Comparison of ENCODE assay signal across 36 mouse cellular contexts in the genomic region with DNA sequence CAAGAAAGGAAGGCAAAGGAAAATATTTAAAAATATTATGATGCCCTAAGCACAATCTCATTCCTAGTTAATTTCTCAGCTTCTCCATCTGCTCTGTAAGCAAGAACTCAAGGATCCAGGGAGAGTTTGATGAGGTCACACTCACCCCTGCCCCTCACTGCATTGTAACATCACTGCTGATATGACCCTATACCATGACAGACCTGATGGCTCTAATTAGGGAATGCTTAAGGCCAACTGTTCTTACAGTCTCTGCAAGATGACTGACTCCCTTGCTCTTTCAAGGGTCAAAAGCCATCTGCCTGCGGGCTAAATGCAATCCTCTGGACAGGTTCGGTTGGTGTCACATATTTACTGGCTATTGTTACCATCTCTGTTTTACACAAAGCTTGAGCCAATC. TPM values are rescaled to one million over a fixed set of nuclear protein-coding genes. Genes with fewer than 3 reads are reported as not detected.
DNase-seq lines count a peak whose midpoint lies in the region; ATAC-seq and TF ChIP-seq lines count a peak whose summit lies in the region.
"Had no signal": no experiment of that assay in that cellular context is flagged by ENCODE, and none has a peak within 500 bp of the region (broad histone marks: within the 10 kb centered on the region; RNA-seq: fewer than 3 reads in every experiment).

No protein-coding gene starts in this region.

- H3K4me3 ChIP-seq in forebrain, embryonic 13.5 days, result no peak overlapping the region
- no peak overlapping the region for H3K4me3 ChIP-seq in forebrain, embryonic 16.5 days (replicated peaks; ENCODE audit: low read length)
- no peak overlapping the region for H3K4me3 ChIP-seq in midbrain, embryonic 12.5 days
- H3K4me3 ChIP-seq in midbrain, postnatal 0 days (ENCODE audit: low read depth, low read length), result no peak overlapping the region
- H3K4me3 ChIP-seq in embryonic facial prominence, embryonic 10.5 days, result no peak overlapping the region
- H3K4me3 ChIP-seq: embryonic facial prominence, embryonic 13.5 days; erythroblast, embryonic 14.5 days; limb, embryonic 10.5 days; limb, embryonic 15.5 days; liver, embryonic 13.5 days; megakaryocyte, embryonic 14.5 days; stomach, embryonic 15.5 days had no signal

- H3K9me3 ChIP-seq in forebrain, embryonic 13.5 days (replicated peaks), result no peaks in the 10 kb centered on the region
- no peaks in the 10 kb centered on the region for H3K9me3 ChIP-seq in forebrain, embryonic 16.5 days (ENCODE audit: control insufficient read depth, low read length)
- H3K9me3 ChIP-seq in midbrain, embryonic 12.5 days, result no peaks in the 10 kb centered on the region
- no peaks in the 10 kb centered on the region for H3K9me3 ChIP-seq in midbrain, postnatal 0 days (ENCODE audit: low read length)
- H3K9me3 ChIP-seq in embryonic facial prominence, embryonic 10.5 days, result no peaks in the 10 kb centered on the region
- H3K9me3 ChIP-seq: embryonic facial prominence, embryonic 13.5 days; limb, embryonic 10.5 days; limb, embryonic 15.5 days; liver, embryonic 13.5 days; megakaryocyte, embryonic 14.5 days; stomach, embryonic 15.5 days had no signal

- no peaks in the 10 kb centered on the region for H3K36me3 ChIP-seq in forebrain, embryonic 13.5 days (ENCODE audit: poor library complexity, severe bottlenecking)
- H3K36me3 ChIP-seq in forebrain, embryonic 16.5 days (ENCODE audit: control insufficient read depth, insufficient read depth), result no peaks in the 10 kb centered on the region
- H3K36me3 ChIP-seq in midbrain, embryonic 12.5 days, result no peaks in the 10 kb centered on the region
- no peaks in the 10 kb centered on the region for H3K36me3 ChIP-seq in midbrain, postnatal 0 days (ENCODE audit: insufficient read depth, low read length)
- no peaks in the 10 kb centered on the region for H3K36me3 ChIP-seq in embryonic facial prominence, embryonic 10.5 days (replicated peaks)
- H3K36me3 ChIP-seq: embryonic facial prominence, embryonic 13.5 days; limb, embryonic 10.5 days; limb, embryonic 15.5 days; liver, embryonic 13.5 days; stomach, embryonic 15.5 days had no signal

- H3K27ac ChIP-seq in forebrain, embryonic 13.5 days, result no peak overlapping the region
- H3K27ac ChIP-seq in forebrain, embryonic 16.5 days (ENCODE audit: low read length), result no peak overlapping the region
- no peak overlapping the region for H3K27ac ChIP-seq in midbrain, embryonic 12.5 days (replicated peaks)
- no peak overlapping the region for H3K27ac ChIP-seq in midbrain, postnatal 0 days (ENCODE audit: low read depth, low read length)
- H3K27ac ChIP-seq in embryonic facial prominence, embryonic 10.5 days (replicated peaks), result no peak overlapping the region
- H3K27ac ChIP-seq: embryonic facial prominence, embryonic 13.5 days; limb, embryonic 10.5 days; limb, embryonic 15.5 days; liver, embryonic 13.5 days; stomach, embryonic 15.5 days had no signal

- H3K4me1 ChIP-seq in forebrain, embryonic 13.5 days, result no peaks in the 10 kb centered on the region
- H3K4me1 ChIP-seq in forebrain, embryonic 16.5 days (replicated peaks; ENCODE audit: control insufficient read depth, insufficient read depth, low read length), result no peaks in the 10 kb centered on the region
- no peaks in the 10 kb centered on the region for H3K4me1 ChIP-seq in midbrain, embryonic 12.5 days
- no peaks in the 10 kb centered on the region for H3K4me1 ChIP-seq in midbrain, postnatal 0 days (ENCODE audit: insufficient read depth, low read length)
- peaks cover 3% of the 10 kb centered on the region; the same call in 1 of the 2 replicates for H3K4me1 ChIP-seq in embryonic facial prominence, embryonic 10.5 days
- H3K4me1 ChIP-seq: embryonic facial prominence, embryonic 13.5 days; limb, embryonic 10.5 days; limb, embryonic 15.5 days; liver, embryonic 13.5 days; megakaryocyte, embryonic 14.5 days; stomach, embryonic 15.5 days had no signal

- no peaks in the 10 kb centered on the region for H3K27me3 ChIP-seq in forebrain, embryonic 13.5 days
- H3K27me3 ChIP-seq in forebrain, embryonic 16.5 days (replicated peaks; ENCODE audit: control insufficient read depth, insufficient read depth, low read length), result no peaks in the 10 kb centered on the region
- no peaks in the 10 kb centered on the region for H3K27me3 ChIP-seq in midbrain, embryonic 12.5 days
- H3K27me3 ChIP-seq in midbrain, postnatal 0 days (ENCODE audit: insufficient read depth, low read length), result no peaks in the 10 kb centered on the region
- no peaks in the 10 kb centered on the region for H3K27me3 ChIP-seq in embryonic facial prominence, embryonic 10.5 days (replicated peaks; ENCODE audit: low read depth, poor library complexity, severe bottlenecking)
- H3K27me3 ChIP-seq: embryonic facial prominence, embryonic 13.5 days; limb, embryonic 15.5 days; liver, embryonic 13.5 days; megakaryocyte, embryonic 14.5 days; stomach, embryonic 15.5 days had no signal

- no peak for TF ChIP-seq CTCF in midbrain, postnatal 0 days (IDR thresholded peaks at IDR 0.05)
- no peak for TF ChIP-seq CTCF in brain, embryonic 14.5 days (IDR thresholded peaks at IDR 0.05; ENCODE audit: borderline replicate concordance, extremely low read depth, insufficient read depth, insufficient read length)

- peak; percentile 48; the same call in 1 of the 2 replicates for ATAC-seq in forebrain, embryonic 13.5 days
- no peak for ATAC-seq in forebrain, embryonic 16.5 days
- ATAC-seq in midbrain, embryonic 12.5 days (ENCODE audit: low FRiP score, low read depth), result peak; percentile 36
- no peak for ATAC-seq in midbrain, postnatal 0 days (ENCODE audit: low FRiP score)
- no peak for ATAC-seq in erythroid progenitor cell, adult 5-6 weeks (replicated peaks; ENCODE audit: low FRiP score, poor library complexity, severe bottlenecking)
- ATAC-seq: CD4-positive, CD25-positive, alpha-beta regulatory T cell, adult 4 months; intestine, postnatal 0 days; lung, postnatal 0 days had no signal

- TF ChIP-seq POLR2A in brain, embryonic 14.5 days (IDR thresholded peaks at IDR 0.05; ENCODE audit: borderline replicate concordance, extremely low read depth, insufficient read depth, insufficient read length, poor library complexity, severe bottlenecking), result no peak

- H3K4me2 ChIP-seq in forebrain, embryonic 13.5 days, result no peak overlapping the region
- H3K4me2 ChIP-seq in forebrain, embryonic 16.5 days (ENCODE audit: low read length), result no peak overlapping the region
- H3K4me2 ChIP-seq in midbrain, embryonic 12.5 days (replicated peaks), result no peak overlapping the region
- H3K4me2 ChIP-seq in midbrain, postnatal 0 days (ENCODE audit: low read depth, low read length, poor library complexity, severe bottlenecking), result no peak overlapping the region
- H3K4me2 ChIP-seq: embryonic facial prominence, embryonic 13.5 days; heart, embryonic 11.5 days; limb, embryonic 15.5 days; liver, embryonic 13.5 days; stomach, embryonic 15.5 days had no signal

- H3K9ac ChIP-seq in forebrain, embryonic 13.5 days, result no peak overlapping the region
- no peak overlapping the region for H3K9ac ChIP-seq in forebrain, embryonic 16.5 days (replicated peaks; ENCODE audit: low read depth, low read length)
- H3K9ac ChIP-seq in midbrain, embryonic 12.5 days (replicated peaks), result no peak overlapping the region
- no peak overlapping the region for H3K9ac ChIP-seq in midbrain, postnatal 0 days (replicated peaks; ENCODE audit: low read length, poor library complexity, severe bottlenecking)
- H3K9ac ChIP-seq: embryonic facial prominence, embryonic 13.5 days; limb, embryonic 15.5 days; liver, embryonic 13.5 days; stomach, embryonic 15.5 days had no signal

- WGBS in forebrain, embryonic 13.5 days, result 60% methylated on average over 2 of the region's 2 CpGs
- 75% methylated on average over 2 of the region's 2 CpGs for WGBS in forebrain, embryonic 16.5 days
- WGBS in midbrain, embryonic 12.5 days, result 53% methylated on average over 2 of the region's 2 CpGs
- WGBS in midbrain, postnatal 0 days, result 58% methylated on average over 2 of the region's 2 CpGs
- WGBS in embryonic facial prominence, embryonic 10.5 days, result 29% methylated on average over 2 of the region's 2 CpGs

- DNase-seq in midbrain, postnatal 0 days (ENCODE audit: low spot score), result no peak
- peak; percentile 21 for DNase-seq in brain, embryonic 14.5 days (ENCODE audit: low read depth)
- DNase-seq in embryonic facial prominence, embryonic 10.5 days (ENCODE audit: low spot score), result peak; percentile 8
- no peak for DNase-seq in frontal cortex, adult 2 months (ENCODE audit: extremely low spot score in 1 of 2, low spot score in 1 of 2)
- DNase-seq: adrenal gland, postnatal 25 days; cerebellum, adult 18-20 months; cerebellum, postnatal 10 days; gastrocnemius, postnatal 25 days; heart, adult 11 months; heart, postnatal 36 days; kidney, postnatal 14 days; layer of hippocampus, adult 9-11 months; liver, embryonic 13.5 days; lung, adult 18-20 months; lung, postnatal 4 days; right cerebral cortex, postnatal 25 days had no signal

RNA-seq across cellular contexts. Expression of gene Reg3b, which starts 41.3 kb away (rescaled TPM):
- polyA plus RNA-seq in forebrain, embryonic 13.5 days (2015; fragmentation: Nextera tagmentation; extraction: Ambion mirVana), result not detected in 2 replicates
- polyA plus RNA-seq in forebrain, embryonic 16.5 days (2015; fragmentation: Nextera tagmentation; extraction: Ambion mirVana), result not detected in 2 replicates
- polyA plus RNA-seq in midbrain, embryonic 12.5 days (2016; fragmentation: Nextera tagmentation; extraction: Ambion mirVana), result not detected in 2 replicates
- not detected in 2 replicates for total RNA-seq in midbrain, postnatal 0 days (2014; rRNA removed)
- 0.23 and 0.37 TPM in 2 replicates for polyA plus RNA-seq in midbrain, postnatal 0 days (2015; fragmentation: Nextera tagmentation; extraction: Ambion mirVana)
- 0.44 and 1.0 TPM in 2 replicates for polyA plus RNA-seq in brain, embryonic 14.5 days (2012; rRNA removed)
- polyA plus RNA-seq in embryonic facial prominence, embryonic 10.5 days (2016; fragmentation: Nextera tagmentation; extraction: Ambion mirVana), result not detected in 2 replicates
- total RNA-seq in erythroid progenitor cell, adult 5-6 weeks (2015; ENCODE audit: low replicate concordance), result not detected in 2 replicates
- total RNA-seq in erythroid progenitor cell, adult 5-6 weeks (2017; ENCODE audit: low replicate concordance), result not detected in 2 replicates
- polyA plus RNA-seq in frontal cortex, adult 2 months (2012; rRNA removed), result 0.40 and 1.4 TPM in 2 replicates
- total RNA-seq: adrenal gland, adult 18-20 months; adrenal gland, postnatal 25 days; common myeloid progenitor, adult 5-6 weeks; gastrocnemius, postnatal 25 days; heart, postnatal 36 days; left cerebral cortex, postnatal 10 days had no signal
- polyA plus RNA-seq: CD4-positive, CD25-positive, alpha-beta regulatory T cell, adult 4 months; embryonic facial prominence, embryonic 13.5 days; erythroblast, embryonic 14.5 days; heart, embryonic 11.5 days; kidney, embryonic 14.5 days; limb, embryonic 10.5 days; limb, embryonic 15.5 days; liver, embryonic 13.5 days; lung, postnatal 0 days had no signal

RNA-seq across cellular contexts. Expression of gene Reg3d, which starts 49.5 kb away (rescaled TPM):
- not detected in 2 replicates for polyA plus RNA-seq in forebrain, embryonic 13.5 days (2015; fragmentation: Nextera tagmentation; extraction: Ambion mirVana)
- polyA plus RNA-seq in forebrain, embryonic 16.5 days (2015; fragmentation: Nextera tagmentation; extraction: Ambion mirVana), result not detected in 2 replicates
- polyA plus RNA-seq in midbrain, embryonic 12.5 days (2016; fragmentation: Nextera tagmentation; extraction: Ambion mirVana), result not detected in 2 replicates
- total RNA-seq in midbrain, postnatal 0 days (2014; rRNA removed), result not detected in 2 replicates
- polyA plus RNA-seq in midbrain, postnatal 0 days (2015; fragmentation: Nextera tagmentation; extraction: Ambion mirVana), result not detected in 2 replicates
- polyA plus RNA-seq in brain, embryonic 14.5 days (2012; rRNA removed), result not detected in 2 replicates
- polyA plus RNA-seq in embryonic facial prominence, embryonic 10.5 days (2016; fragmentation: Nextera tagmentation; extraction: Ambion mirVana), result not detected in 2 replicates
- not detected in 2 replicates for total RNA-seq in erythroid progenitor cell, adult 5-6 weeks (2015; ENCODE audit: low replicate concordance)
- total RNA-seq in erythroid progenitor cell, adult 5-6 weeks (2017; ENCODE audit: low replicate concordance), result not detected in 2 replicates
- polyA plus RNA-seq in frontal cortex, adult 2 months (2012; rRNA removed), result not detected in 2 replicates
- total RNA-seq: adrenal gland, adult 18-20 months; adrenal gland, postnatal 25 days; common myeloid progenitor, adult 5-6 weeks; gastrocnemius, postnatal 25 days; heart, postnatal 36 days; left cerebral cortex, postnatal 10 days had no signal
- polyA plus RNA-seq: CD4-positive, CD25-positive, alpha-beta regulatory T cell, adult 4 months; embryonic facial prominence, embryonic 13.5 days; erythroblast, embryonic 14.5 days; heart, embryonic 11.5 days; heart, embryonic 16.5 days; intestine, postnatal 0 days; kidney, embryonic 14.5 days; limb, embryonic 10.5 days; limb, embryonic 15.5 days; liver, embryonic 13.5 days; lung, postnatal 0 days; neural tube, embryonic 14.5 days had no signal

RNA-seq across cellular contexts. Expression of gene Reg3a, which starts 51.3 kb away (rescaled TPM):
- polyA plus RNA-seq in forebrain, embryonic 13.5 days (2015; fragmentation: Nextera tagmentation; extraction: Ambion mirVana), result not detected in 2 replicates
- polyA plus RNA-seq in forebrain, embryonic 16.5 days (2015; fragmentation: Nextera tagmentation; extraction: Ambion mirVana), result not detected in 2 replicates
- not detected in 2 replicates for polyA plus RNA-seq in midbrain, embryonic 12.5 days (2016; fragmentation: Nextera tagmentation; extraction: Ambion mirVana)
- total RNA-seq in midbrain, postnatal 0 days (2014; rRNA removed), result not detected in 2 replicates
- polyA plus RNA-seq in midbrain, postnatal 0 days (2015; fragmentation: Nextera tagmentation; extraction: Ambion mirVana), result not detected in 2 replicates
- not detected in 2 replicates for polyA plus RNA-seq in brain, embryonic 14.5 days (2012; rRNA removed)
- polyA plus RNA-seq in embryonic facial prominence, embryonic 10.5 days (2016; fragmentation: Nextera tagmentation; extraction: Ambion mirVana), result not detected in 2 replicates
- not detected in 2 replicates for total RNA-seq in erythroid progenitor cell, adult 5-6 weeks (2015; ENCODE audit: low replicate concordance)
- total RNA-seq in erythroid progenitor cell, adult 5-6 weeks (2017; ENCODE audit: low replicate concordance), result not detected in 2 replicates
- not detected in 2 replicates for polyA plus RNA-seq in frontal cortex, adult 2 months (2012; rRNA removed)
- total RNA-seq: adrenal gland, adult 18-20 months; adrenal gland, postnatal 25 days; common myeloid progenitor, adult 5-6 weeks; gastrocnemius, postnatal 25 days; heart, postnatal 36 days; left cerebral cortex, postnatal 10 days had no signal
- polyA plus RNA-seq: CD4-positive, CD25-positive, alpha-beta regulatory T cell, adult 4 months; embryonic facial prominence, embryonic 13.5 days; erythroblast, embryonic 14.5 days; heart, embryonic 11.5 days; heart, embryonic 16.5 days; intestine, postnatal 0 days; kidney, embryonic 14.5 days; limb, embryonic 10.5 days; limb, embryonic 15.5 days; liver, embryonic 13.5 days; lung, postnatal 0 days; stomach, embryonic 15.5 days had no signal

Comparison
In these comparisons a context has a peak if more than half of its experiments do, and no peak if none do; other contexts are left out.
1. ATAC-seq: peak in forebrain, embryonic 13.5 days (single experiment) and midbrain, embryonic 12.5 days (single experiment); none in forebrain, embryonic 16.5 days (single experiment), midbrain, postnatal 0 days (single experiment) and erythroid progenitor cell, adult 5-6 weeks (single experiment).
2. DNase-seq: peak in brain, embryonic 14.5 days (single experiment) and embryonic facial prominence, embryonic 10.5 days (single experiment); none in midbrain, postnatal 0 days (single experiment) and frontal cortex, adult 2 months (0 of 2).